Mouse (Mus musculus): ENCODE results near the gene Vmn2r62.
"Not testable (repeated sequence)": the region's sequence is repeated elsewhere in the genome, so short reads cannot be mapped to it uniquely, and the experiment has no call there.

Gene Vmn2r62

DNA sequence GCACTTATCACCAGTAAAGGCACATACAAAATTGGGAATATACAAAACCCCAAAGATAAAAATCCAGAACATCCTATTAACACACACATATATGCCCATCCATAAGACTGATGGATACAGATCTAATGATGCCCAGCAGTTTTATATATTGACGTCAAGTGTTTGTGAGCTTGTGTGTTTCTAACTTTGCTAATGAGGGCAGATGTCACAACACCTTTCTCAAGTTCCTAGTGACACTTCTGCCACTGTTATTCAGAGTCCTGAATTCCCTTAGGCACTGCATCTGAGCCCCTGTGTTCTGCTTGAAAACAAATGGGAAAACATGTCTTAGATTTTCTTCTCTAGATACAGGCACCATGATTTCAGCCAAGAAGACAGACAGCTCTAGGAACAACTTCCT is at the start of gene Vmn2r62:
Gene Vmn2r62, minus strand, starts transcription at position 101 of the 400 bp plus-strand sequence.
- not testable (repeated sequence) for DNase-seq

DNA sequence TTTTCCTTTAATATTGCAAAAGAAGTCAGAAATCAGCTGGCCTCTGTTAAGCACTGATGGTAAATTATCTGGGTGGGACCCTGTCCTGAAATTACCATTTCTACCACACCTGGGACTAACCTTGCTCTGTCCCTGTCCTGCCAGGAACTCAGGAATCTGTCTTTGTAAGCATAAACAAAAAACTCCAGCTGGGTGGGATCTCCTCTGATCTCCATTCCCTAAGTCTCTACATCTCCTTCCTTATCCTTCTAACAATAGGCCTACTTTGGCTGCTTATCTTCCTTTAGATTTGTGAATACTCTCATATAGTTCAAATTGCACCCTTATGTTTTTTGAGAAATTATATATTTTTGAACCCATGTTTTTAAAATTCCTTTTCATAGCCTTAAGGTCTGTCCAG is 45.0 kb upstream of the Vmn2r62 start:
- DNase-seq, result not testable (repeated sequence)

DNA sequence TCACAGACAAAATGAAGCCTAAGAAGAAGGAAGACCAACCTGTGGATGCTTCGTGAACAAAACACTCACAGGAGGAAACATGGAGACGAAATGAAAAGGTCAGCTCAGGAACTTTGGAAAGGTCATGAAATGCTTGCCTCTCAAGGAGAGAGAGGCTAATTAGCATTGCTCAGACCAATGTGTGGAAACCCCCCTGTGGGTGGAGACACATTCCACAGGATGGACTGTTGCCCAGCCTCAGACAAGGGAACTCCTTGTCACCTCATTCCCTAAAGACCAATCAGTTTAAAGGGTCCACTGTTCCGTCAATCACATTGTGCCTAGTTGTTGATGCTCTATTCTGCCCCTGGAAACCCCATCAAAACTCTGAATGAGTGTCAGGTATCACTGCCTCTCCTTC is 38.9 kb upstream of the Vmn2r62 start:
- no peak for DNase-seq

DNA sequence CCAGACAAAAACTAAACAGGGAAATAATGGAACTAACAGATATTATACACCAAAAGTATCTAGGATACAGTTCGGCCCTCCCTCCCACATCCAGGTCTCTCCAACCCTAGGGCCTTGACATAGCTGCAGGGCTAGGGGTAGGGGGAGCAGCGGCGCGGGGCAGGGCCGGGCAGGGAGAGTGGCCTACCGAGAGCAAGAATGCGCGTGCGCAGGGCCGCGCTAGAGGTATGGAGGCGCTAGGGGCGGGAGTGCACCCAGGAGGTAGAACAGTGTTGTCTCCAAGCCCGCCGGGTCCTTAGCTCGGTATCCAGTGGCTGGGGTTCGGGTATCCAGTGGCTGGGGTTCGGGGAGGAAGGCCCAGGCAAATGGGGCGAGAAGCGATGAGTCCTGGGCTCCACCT is 43.5 kb downstream of the Vmn2r62 start:
- DNase-seq, result no peak

DNA sequence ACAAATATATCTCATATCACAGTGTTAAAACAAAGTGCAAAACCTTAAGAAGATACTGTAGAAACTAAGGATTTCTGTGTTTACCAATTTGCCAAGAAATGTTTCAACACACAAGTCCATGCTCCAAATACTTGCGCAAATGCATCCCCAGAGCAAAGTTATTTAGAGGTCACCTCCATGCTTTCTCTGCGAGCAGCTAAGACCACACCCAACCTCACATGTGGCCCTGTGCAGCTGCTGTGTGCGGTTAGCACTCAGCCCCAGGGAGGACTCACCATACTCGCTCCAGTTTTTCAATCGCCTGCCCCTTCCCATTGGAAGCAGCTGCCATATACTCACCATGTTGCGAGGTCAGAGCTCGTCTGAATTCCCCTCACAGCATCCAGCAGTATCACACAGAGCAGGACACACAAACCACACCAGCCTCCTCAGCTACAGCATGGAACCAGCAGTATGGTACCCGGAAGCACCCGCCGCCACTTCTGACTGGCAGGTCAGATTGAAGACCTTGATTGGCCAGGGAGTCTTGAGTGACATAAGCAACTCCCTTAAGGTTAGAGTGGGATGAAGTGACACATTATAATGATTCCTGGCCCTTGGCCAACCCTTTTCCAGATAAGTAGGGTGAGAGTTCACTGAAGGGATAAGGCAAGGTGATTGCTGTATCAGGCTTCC is 54.7 kb downstream of the Vmn2r62 start:
- DNase-seq, result no peak

DNA sequence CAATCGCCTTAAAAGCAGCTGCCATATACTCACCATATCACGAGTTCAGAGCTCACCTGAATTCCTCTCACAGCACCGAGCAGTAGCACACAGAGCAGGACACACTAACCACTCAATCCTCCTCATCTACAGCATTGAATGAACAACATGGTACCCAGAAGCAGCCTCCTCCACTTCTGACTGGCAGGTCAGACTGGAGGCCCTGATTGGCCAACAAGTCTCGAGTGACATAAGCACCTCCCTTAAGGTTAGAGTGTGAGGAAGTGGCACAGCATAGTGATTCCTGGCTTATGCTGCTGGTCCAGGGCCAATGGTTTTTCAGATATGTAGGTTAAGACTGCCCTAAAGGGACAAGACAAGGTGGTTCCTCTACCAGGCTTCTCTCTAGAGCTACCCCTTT is 66.4 kb downstream of the Vmn2r62 start, which contains the start of gene Gm17067:
Gene Gm17067, minus strand, starts transcription at position 101 of the 400 bp plus-strand sequence.
- not testable (repeated sequence) for DNase-seq
